Mouse (Mus musculus) thymus, postnatal 14 days (tissue): Measurements from ENCODE around the gene Muc13.
A peak's percentile ranks its signal among the peaks of the same experiment; 100 is the strongest.

Source experiments
- DNase-seq: peaks from one replicate; pipeline ENCODE4 v3.0.0; 2021

Muc13 gene

DNA sequence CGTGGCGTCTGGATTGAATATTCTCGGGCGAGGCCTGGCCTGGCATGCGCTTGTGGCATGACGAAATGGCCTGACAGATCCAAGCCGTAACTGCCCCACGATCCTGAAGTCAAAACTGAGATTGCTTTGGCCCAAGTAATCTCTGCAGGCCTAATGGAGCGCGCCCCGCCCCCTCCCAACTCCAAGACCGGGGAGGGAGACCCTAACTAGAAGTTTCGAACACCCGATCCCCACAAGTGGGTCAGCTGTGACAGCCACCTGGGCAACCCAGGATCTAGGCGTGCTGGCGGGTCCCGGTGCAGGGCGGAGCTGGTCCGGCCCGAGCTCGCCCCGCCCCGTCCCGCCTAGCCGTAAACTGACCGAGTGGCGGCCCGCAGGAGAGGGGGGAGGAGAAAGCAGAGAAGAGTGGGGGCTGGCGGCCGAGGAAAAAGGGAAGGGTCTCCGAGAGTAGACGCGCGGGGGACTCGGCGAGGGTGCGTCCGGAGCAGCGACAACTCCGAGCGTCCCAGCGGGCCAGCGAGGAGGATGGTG, 35.5 kb downstream of the Muc13 start, which contains the start of gene Itgb5:
Itgb5 (plus strand) TSS at position 365 of the 531 bp plus-strand sequence.
- peak; percentile 24 for DNase-seq

DNA sequence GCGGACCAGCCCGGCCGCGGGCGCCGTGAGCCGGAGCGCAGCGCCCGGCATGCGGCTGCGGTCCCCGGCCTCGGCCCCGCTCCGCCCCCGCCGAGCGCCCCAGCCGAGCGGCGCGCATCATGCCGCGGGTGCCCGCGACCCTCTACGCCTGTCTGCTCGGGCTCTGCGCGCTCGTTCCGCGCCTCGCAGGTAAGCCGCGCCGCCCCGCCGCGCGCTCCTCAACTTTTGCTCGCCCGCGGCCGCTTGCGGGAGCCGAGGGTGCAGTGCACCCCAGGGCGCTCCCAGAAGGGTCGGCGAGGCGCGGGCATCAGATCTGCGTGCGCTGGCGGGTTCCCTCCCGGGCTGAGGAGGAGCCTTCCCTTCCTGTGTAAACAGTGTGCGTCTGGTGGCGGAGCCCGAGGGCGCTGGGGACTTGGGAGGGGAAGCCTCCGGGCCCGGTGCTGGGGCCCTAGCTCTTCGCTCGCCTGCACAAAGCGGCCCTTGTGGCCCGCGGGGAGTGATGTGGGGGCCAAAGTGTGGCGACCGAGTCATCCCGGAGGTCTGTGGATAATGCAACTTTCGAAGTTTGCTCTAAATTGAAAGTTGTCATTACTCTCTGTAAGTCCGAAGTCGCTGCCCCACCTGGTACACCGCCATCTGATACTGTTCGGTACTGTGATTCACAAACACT, 36.1 kb downstream of the Muc13 start:
- peak; percentile 61 for DNase-seq

DNA sequence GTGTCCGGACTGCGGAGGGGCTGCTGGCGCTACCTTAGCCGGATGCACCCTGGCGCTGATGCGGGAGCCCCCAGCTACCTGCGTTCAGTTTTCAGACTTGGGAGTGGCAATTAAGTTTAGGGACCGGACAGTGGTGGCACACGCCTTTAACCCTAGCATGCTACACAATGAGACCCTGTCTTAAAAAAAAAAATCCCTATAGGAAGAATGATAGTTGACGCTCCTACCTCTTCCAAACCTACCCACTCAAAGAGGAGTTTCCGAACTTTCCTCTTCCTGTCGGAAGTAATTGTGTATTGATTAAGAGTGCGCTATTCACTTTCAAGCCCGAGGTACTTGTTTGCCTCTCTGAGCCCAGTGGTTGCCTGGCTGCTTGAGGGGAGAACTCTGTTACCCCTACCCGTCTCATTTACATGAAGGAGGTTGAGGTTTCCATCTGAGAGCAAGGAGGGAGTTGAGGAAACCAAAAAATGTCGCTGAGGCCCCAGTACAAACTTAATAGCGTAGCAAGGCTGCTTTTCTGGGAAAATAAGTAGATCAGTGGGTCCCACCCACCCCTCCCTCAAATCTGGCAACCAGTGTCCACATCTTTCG, 36.8 kb downstream of the Muc13 start:
- no peak for DNase-seq

DNA sequence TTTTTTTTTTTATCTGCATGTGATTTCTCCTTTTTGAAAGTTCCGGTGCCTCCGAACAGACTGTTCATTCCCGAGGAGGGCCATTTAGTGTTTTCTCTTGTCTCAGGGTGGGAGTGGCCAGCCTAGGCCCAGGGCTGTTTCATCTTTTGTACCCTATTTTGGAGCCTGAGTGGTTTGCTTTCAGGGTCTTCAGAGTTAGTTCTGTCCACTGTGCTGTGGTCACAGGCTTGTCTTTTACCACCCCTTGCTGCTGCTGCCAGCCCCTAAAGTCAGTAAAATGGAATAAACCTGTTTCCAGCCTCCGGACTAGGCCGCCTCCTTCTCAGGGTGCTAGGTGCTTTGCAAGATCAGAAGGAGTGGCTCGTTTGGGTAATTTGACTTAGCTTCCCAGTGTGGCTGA, 38.2 kb downstream of the Muc13 start:
- DNase-seq, result no peak

DNA sequence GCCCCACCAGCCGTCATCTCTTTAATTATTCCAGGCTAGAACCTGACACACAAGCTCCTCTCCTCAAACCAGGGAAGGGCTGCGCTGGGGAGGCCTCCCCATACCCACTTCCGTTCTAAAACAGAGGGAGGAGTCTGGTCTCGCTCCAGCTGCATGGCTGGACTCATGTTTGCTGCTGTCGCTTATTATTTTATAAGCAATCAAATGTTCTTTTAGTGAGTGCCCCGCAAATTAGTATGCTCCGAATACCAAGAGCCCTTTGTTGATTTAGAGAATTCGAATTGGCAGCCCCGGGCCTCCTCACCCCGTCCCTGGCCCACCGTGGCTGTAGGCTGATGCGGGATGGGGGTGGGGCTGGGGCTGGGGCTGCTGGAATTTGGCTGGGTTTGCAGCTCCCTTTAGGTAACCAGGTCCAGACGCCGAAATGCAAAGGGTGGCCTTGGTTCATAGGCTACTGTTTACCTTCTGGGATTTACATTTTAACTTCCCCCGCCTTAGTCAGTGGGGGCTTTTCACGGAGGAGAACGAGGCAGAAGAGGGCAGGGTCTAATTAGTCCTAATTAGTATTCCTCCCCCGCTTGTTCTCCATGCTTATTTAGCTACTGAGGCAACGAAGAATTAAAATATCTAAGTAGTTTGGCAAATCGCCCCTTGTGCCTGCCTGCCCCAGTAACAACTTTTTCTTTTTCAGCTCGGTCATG, 39.0 kb downstream of the Muc13 start:
- DNase-seq, result peak; percentile 61

DNA sequence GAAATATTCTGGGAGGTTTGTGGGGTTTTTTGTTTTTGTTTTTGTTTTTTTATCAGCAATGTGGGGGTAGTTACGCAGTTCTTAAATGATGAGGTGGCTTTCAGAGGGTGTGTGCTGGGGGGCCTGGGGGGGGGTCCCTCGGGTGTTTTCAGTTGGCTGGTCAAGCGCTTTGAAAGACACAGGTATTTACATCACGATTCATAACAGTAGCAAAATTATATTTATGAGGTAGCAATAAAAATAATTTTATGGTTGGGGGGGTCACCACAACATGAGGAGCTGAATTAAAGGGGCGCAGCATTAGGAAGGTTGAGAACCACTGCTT, 39.6 kb downstream of the Muc13 start:
- DNase-seq, result no peak

DNA sequence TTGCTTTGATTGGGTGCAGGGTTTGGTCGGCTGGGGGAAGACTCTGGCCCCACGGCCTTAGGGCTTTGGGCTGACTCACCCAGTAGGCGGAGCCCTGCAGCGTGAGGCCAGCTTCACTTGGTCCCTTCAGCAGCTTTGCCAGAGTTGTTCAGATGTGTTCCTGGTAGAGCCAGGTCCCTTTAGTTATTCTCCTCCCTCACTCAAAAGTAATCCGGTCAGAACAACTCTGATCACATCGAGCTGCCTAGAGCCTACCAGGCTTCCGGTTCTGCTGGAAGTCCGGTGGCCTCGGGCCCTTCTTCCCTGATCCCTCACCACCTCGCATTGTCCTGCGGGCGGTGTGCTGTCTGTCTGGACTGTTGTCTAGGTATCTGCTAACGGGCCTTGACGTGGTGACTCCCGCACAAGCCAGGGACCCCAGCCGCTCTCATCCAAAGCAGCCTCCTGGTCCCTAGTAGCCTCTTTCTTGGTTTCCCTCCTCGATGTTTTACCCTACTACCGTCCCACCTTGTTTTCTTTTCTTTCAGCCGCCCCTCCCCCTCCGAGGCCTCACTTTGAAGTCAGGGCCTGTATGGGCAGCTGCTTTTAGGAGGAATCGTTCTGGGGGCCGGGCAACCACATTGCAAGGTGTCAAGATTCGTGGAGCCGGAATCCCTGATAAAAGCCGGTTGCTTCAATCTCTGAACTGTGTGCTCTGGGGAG, 40.1 kb downstream of the Muc13 start:
- peak; percentile 6 for DNase-seq

DNA sequence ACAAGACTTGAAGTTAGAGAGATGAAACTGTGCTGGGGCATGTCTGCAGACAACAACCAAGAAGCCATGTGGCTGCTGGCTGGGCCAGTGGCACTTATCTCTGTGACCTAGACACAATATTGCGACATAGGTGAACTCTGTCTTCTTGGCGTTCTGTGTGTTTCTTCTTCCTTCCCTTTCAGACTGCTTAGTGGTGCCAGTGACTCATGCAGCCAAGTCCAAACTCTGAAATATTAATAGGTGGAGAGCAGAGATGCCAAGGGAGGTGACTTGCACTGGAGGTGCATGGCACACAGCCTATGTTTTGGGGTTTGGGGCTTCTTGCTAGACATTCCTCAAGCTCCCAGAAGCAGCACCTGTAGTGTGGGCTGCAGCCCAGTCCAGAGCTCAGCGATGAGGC, 42.8 kb downstream of the Muc13 start:
- DNase-seq, result no peak

DNA sequence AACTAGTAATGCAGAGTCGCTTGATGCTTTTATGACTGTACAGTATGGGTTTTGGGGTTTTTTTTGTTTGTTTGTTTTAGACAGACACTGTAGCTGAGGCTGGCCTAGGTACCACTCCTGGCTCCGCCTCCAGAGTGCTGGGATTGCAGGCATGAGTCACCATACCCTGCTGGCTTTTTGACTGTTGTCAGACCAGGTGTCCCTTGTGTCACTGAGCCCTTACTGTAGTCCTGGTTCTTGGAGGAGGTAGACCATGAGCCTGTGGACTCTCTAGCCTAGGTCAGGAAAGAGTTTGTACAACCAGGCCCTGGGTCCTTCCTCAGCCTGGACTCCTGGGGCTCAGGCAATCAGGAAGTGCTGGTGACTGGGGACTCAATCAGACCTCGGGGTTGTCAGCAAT, 43.4 kb downstream of the Muc13 start:
- no peak for DNase-seq

DNA sequence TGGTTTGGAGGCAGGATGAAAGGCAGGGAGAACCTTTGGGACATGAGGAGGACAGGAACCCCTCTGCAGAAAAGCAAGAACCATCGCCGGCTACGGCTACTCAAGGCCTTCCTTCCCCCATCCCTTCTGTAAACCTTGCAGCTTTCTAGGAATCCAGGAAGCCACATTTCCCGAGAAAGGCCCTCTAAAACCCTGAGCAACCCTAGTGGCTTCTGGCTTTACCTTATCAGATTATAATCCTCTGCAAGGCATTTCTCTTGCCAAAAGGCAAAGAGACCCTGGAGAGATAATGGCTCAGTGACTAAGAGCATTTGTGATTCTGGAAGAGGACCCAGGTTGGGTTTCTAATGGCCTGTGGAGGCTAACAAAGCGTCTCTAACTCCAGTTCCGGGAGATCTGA, 46.8 kb downstream of the Muc13 start:
- no peak for DNase-seq

DNA sequence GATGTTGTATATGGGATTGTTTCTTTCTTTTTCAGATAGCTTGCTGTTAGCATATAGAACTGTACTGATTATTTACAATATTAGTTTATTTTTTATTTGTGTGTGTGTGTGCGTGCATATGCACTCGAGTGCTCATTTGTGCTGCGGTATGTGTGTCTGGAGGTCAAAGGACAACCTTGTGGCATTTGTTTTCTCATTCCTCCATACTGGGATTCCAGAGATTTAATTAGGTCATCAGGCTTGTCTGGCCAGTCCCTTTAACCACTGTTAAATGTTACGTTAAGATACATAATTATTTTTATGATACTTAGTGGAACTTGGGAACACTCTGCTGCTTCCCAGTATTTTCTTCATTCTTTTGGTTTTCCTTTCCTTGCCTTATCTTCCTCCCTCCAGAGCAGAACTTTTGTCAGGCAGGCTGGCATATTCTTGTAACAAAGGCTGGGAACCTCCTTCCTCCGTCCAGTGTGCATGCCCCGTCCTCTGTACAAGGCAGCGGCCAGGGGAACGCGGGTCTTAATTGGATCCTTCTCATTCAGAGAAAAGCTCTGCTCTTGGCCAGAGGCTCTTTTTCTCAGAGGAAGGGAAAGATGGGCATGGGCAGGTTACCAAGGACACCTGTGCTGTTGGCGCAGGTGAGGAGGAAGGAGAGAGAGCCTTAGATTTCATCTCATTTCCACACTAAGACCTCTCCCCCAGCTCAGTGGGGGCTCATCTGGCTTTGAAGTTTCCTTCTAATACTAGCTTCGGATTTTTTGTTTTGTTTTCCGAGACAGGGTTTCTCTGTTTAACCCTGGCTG, 48.4 kb downstream of the Muc13 start:
- no peak for DNase-seq

DNA sequence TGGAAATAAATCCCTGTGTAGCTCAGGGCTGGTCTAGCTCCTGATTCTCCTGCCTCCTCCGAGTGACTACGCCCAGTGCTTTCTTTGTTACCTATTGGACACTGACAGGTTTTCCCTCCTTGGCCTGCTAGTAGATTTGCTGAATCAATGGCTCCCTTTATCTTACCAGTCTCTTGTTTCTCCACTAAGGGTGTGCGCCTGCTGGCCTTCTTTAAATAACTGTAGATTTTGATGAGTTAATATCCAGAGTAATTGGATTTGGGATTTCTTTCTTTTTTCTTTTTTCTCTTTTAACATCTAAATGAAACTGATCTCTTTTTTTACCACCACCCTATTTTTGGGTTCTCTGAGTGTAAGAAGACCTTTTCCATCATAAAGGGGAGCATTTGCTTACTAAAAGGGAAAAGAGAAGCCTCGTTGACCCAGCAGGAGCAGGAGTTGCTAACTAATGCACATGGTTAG, 50.3 kb downstream of the Muc13 start:
- DNase-seq, result no peak

DNA sequence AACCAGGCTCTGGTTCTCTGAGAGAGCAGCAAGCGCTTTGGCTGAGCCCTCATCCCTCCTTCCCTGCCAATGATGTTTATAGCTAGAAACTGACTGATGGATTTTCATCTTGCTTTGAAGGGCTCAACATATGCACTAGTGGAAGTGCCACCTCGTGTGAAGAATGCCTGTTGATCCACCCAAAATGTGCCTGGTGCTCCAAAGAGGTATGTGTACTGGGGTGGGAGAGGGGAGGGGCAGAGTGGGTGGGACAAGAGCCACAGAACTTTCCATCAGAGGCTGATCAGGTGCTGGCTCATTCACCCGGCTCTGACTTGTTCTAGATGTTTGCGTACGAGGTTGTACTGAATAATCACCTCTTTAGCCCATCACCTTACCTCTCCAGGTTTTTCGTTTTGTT, 51.0 kb downstream of the Muc13 start:
- DNase-seq, result no peak

DNA sequence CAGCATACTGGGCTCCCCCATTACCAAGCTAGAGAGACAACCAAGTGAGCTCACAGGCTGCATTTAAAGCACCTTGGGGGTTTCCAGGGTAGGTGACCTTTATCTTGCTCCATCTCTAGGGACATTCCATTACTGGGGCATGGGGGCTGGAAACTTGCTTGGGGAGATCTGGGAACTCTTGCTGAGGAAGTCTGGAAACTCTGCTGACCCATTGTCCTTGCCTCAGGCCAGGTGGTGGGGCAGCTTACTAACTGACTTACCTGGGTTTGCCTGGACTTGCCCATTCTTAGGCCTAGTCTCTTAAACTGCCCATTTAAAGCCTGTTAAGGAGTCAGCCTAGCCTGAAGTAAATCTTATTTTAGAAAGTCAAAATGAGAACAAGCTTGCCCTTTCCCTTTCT, 59.4 kb downstream of the Muc13 start:
- DNase-seq, result no peak

DNA sequence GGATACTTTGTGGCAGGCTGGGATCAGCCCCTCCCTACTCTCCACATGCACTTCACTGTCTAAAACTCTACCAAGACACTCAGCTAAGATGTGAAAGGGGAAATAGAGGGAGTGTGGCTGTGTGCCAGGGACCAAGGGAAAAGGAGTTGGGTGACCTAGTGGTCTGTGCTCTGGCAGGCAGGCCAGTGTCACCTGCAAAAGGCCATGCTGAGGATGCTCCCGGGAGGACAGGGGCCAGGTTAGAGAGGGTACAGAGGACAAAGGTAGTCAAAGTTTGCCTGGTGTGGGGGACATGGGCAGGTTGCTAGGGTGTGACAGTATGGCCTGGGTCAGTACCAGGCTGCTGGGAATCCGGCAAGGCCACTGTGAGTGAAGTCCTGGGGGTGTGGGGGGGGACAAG, 64.9 kb downstream of the Muc13 start:
- no peak for DNase-seq

DNA sequence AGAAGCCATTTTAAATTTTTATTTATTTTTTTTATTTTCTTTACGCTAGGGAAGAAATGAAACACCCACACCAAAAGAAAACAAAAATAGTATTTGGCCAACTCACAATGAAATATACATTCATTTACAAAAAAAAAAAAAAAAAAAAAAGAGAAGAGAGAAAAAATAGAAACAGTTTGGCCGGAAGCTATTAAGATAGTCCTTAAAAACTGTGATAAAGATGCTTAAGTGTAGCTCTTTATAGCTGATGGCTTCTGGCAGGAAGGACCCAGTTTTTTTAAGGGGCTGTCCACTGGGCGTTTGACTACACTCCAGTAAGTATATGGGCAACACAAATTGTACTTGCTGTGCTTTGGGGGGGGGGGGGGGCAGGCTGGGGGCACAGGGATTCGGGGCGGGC, 65.5 kb downstream of the Muc13 start:
- no peak for DNase-seq

DNA sequence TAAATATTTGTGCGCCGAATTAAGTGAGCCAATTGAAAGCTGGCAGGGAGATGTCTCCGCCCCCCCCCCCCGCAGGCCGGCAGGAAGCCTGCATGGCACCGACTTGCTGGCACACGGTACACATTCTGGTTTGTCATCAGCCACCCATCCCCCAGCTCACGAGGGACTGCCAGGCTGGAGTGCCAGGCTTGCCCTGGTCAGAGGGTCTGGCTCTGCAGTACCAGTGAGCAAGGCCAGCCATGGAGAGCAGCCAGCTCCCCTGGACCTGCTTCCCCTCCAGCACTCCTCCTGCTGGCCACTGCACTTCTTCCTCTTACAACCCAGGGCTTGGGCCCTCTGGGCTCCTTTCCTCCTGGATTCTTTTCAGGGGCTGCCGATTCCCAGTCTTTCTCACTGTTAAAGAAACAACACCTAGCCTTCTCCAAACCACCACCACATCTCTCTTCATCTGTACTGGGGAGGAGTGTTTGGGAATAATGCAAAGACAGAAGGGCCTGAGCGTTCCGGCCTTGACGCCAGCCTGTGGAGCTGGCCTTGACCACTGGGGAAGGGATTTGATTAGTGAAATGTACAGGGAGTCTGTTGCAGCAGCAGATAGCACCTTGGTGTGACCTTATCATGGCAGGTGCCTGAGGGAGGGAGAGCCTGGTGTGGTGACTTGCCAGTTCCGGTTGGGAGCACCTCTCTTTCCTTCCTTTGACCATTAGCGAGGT, 66.3 kb downstream of the Muc13 start:
- peak; percentile 11 for DNase-seq

DNA sequence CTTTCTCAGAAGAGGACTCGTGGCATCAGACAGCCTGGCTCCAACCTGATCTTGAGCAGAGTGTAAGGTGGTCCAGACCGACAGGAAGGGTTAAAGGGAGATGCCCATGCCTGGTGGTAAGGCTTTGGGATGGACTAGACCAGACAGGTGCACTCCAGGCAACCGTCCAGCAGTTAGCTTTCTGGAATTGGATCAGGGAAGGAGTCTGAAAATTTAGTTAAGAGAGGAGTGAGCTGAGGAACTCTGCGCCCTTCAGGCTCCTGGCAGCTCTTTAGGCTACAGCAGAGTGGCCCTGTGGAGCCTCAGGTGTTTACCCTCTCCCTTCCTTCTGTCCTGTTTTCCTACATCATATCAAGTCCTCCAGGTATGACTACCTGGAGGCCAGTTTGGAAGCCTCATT, 68.6 kb downstream of the Muc13 start:
- no peak for DNase-seq

DNA sequence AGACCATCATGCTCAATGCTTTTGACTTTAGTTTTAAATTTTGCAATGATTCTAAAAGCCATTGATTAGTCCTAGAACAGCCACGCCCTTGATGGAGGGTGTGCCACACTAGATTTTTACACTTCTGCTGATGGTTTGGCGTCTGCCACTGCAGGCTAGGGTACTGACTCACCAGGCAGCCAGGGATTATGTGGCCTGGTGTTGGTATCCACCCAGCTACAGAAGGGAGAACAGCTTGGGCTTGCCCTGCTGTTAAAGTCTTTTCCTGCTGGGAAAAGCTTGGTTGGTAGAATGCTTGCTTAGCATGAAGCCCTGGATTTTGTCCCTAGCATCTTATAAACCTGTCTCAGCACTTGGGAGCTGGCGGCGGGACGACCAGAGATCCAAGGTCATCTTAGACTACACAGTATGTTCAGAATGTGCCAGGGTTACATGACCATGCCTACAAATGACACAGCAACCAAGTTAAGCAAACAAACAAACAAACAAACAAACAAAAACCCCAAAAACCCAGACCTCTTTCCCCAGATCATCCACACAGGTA, 69.4 kb downstream of the Muc13 start:
- DNase-seq, result no peak
